Mouse (Mus musculus) heart, embryonic 11.5 days (tissue): Measurements from ENCODE around the gene Echs1. TPM values are rescaled to one million over a fixed set of nuclear protein-coding genes. Genes with fewer than 3 reads are reported as not detected.

Source experiments
- ATAC-seq: fragments of 200-750 bp; cut with Nextera tagmentation; replicated peaks from 2 replicates; pipeline ENCODE4 v1.8.0; 2017; ENCODE audit warnings: moderate library complexity; ENCODE audit not compliant: insufficient number of reproducible peaks, low FRiP score, low TSS enrichment
- H3K27ac ChIP-seq: fragments of 300-500 bp; sonication (generic); 2 replicates; pipeline ENCODE4 v1.5.1; 2014; ENCODE audit warnings: mild to moderate bottlenecking, low read depth, low read length
- H3K27me3 ChIP-seq: fragments of 300-500 bp; sonication (generic); 2 replicates; pipeline ENCODE4 v1.6.1; 2014; ENCODE audit warnings: mild to moderate bottlenecking, low read length, mixed read lengths; ENCODE audit not compliant: control insufficient read depth, insufficient read depth
- H3K36me3 ChIP-seq: fragments of 300-500 bp; sonication (generic); 2 replicates; pipeline ENCODE4 v1.6.1; 2014; ENCODE audit warnings: mild to moderate bottlenecking, low read length, moderate library complexity, mixed read lengths; ENCODE audit not compliant: control insufficient read depth, insufficient read depth
- H3K4me1 ChIP-seq: fragments of 300-500 bp; sonication (generic); 2 replicates; pipeline ENCODE4 v1.6.1; 2014; ENCODE audit warnings: low read length; ENCODE audit not compliant: control insufficient read depth, insufficient read depth
- H3K4me2 ChIP-seq: fragments of 300-500 bp; sonication (generic); 2 replicates; pipeline ENCODE4 v1.6.1; 2014; ENCODE audit warnings: mild to moderate bottlenecking, moderate library complexity
- H3K4me3 ChIP-seq: fragments of 300-500 bp; sonication (generic); 2 replicates; pipeline ENCODE4 v1.5.1; 2014; ENCODE audit warnings: low read depth, low read length
- H3K9ac ChIP-seq: fragments of 300-500 bp; sonication (generic); 2 replicates; pipeline ENCODE4 v1.6.1; 2014; ENCODE audit warnings: mild to moderate bottlenecking, low read depth, low read length, moderate library complexity
- H3K9me3 ChIP-seq: fragments of 300-500 bp; sonication (generic); replicated peaks from 2 replicates; pipeline ENCODE4 v1.6.1; 2016; ENCODE audit warnings: low read length; ENCODE audit not compliant: control insufficient read depth
- WGBS: fragments of 180-500 bp; shearing (Covaris S2); extraction: QIAGEN DNeasy Blood & Tissue Kit; methylation state at CpG from one replicate; pipeline ENCODE4 v1.1.7; 2014; ENCODE audit not compliant: insufficient replicate concordance; 5-methylcytosine and 5-hydroxymethylcytosine counted together
- polyA plus RNA-seq: library from polyadenylated mRNA; unstranded; fragments of >200 nt; fragmentation: Nextera tagmentation; extraction: Ambion mirVana; gene quantifications from 2 replicates; pipeline ENCODE4 v1.2.1, GENCODE M21; 2014

Echs1 gene
- polyA plus RNA-seq, 1 experiment from 2014 or later = 179 TPM

GRCm38 (mm10) chr7:140125278-140126021 lies 9.2 kb upstream of the Echs1 start:
- peak overlapping the region; percentile 61 for H3K4me3 ChIP-seq
- WGBS = 1% methylated on average over 40 of the region's 40 CpGs
- peak overlapping the region; percentile 77 for H3K4me2 ChIP-seq
- H3K27me3 ChIP-seq = no peaks in the 10 kb centered on the region
- no peak overlapping the region for H3K27ac ChIP-seq
- no peaks in the 10 kb centered on the region for H3K9me3 ChIP-seq
- H3K36me3 ChIP-seq = peaks cover 2% of the 10 kb centered on the region; the same call in 1 of the 2 replicates
- H3K9ac ChIP-seq = peak overlapping the region; percentile 82
- peaks cover 6% of the 10 kb centered on the region; the same call in 1 of the 2 replicates for H3K4me1 ChIP-seq
- peak; percentile 98 for ATAC-seq

GRCm38 (mm10) chr7:140124382-140124781 lies 8.1 kb upstream of the Echs1 start:
- Histone ChIP-seq H3K27me3 (no peaks in the 10 kb centered on the region), H3K4me2 (no peak overlapping the region), H3K4me3 (no peak overlapping the region), H3K9me3 (no peaks in the 10 kb centered on the region), H3K9ac (no peak overlapping the region), H3K4me1 (peaks cover 6% of the 10 kb centered on the region; the same call in 1 of the 2 replicates), H3K36me3 (no peaks in the 10 kb centered on the region), H3K27ac (no peak overlapping the region)
- WGBS = 83% methylated on average over 1 of the region's 1 CpGs
- ATAC-seq = no peak

GRCm38 (mm10) chr7:140122765-140123164 lies 6.5 kb upstream of the Echs1 start:
- WGBS = 25% methylated on average over 4 of the region's 4 CpGs
- H3K36me3 ChIP-seq = no peaks in the 10 kb centered on the region
- no peak for ATAC-seq

DNA sequence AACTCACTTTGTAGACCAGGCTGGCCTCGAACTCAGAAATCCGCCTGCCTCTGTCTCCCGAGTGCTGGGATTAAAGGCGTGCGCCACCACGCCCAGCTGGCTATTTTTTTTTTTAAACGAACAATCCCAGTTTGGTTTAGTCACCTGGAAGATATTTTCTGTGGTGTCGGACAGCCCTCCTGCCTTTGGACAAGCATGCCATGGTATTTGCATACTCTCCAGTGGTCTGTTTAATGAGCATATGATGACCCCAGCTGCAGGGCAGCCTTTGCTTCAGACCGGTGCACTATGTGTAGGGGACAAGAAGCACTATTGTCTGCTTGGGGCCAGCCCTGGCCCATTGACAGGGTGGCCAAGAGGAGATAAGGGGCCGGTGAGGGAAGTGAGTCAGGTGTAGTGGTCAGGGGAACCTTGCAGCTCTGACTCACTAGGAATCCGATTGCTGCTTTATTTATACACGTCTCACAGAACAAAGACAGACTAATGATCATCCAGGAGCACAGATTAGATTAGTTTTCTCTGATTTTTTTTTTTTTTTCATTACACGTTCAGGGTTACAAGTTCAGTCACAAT lies 5.1 kb upstream of the Echs1 start:
- no peak overlapping the region for H3K9ac ChIP-seq
- no peaks in the 10 kb centered on the region for H3K27me3 ChIP-seq
- H3K4me2 ChIP-seq = no peak overlapping the region
- H3K36me3 ChIP-seq = no peaks in the 10 kb centered on the region
- 68% methylated on average over 13 of the region's 13 CpGs for WGBS
- no peak overlapping the region for H3K4me3 ChIP-seq
- no peaks in the 10 kb centered on the region for H3K9me3 ChIP-seq
- H3K4me1 ChIP-seq = no peaks in the 10 kb centered on the region
- ATAC-seq = no peak
- H3K27ac ChIP-seq = no peak overlapping the region

More at GRCm38 (mm10) chr7:140122765-140123164, 6.5 kb upstream of the Echs1 start:
- Histone ChIP-seq H3K4me3 (no peak overlapping the region), H3K4me1 (peaks cover 6% of the 10 kb centered on the region; the same call in 1 of the 2 replicates), H3K9me3 (no peaks in the 10 kb centered on the region), H3K27ac (no peak overlapping the region), H3K27me3 (no peaks in the 10 kb centered on the region), H3K9ac (no peak overlapping the region), H3K4me2 (no peak overlapping the region)

GRCm38 (mm10) chr7:140120484-140120883 lies 4.2 kb upstream of the Echs1 start:
- no peak overlapping the region for H3K4me2 ChIP-seq
- no peaks in the 10 kb centered on the region for H3K9me3 ChIP-seq
- H3K27ac ChIP-seq = no peak overlapping the region
- no peak overlapping the region for H3K4me3 ChIP-seq
- H3K9ac ChIP-seq = no peak overlapping the region
- 87% methylated on average over 2 of the region's 2 CpGs for WGBS
- no peak for ATAC-seq
- H3K27me3 ChIP-seq = no peaks in the 10 kb centered on the region
- no peaks in the 10 kb centered on the region for H3K36me3 ChIP-seq
- peaks cover 1% of the 10 kb centered on the region; the same call in 1 of the 2 replicates for H3K4me1 ChIP-seq

GRCm38 (mm10) chr7:140115583-140116328 lies 520 bp downstream of the Echs1 start, which contains the start of gene Paox:
Gene Paox (plus strand): TSS chr7:140115799.
- Histone ChIP-seq H3K9ac (peak within 1 kb of the TSS; percentile 92), H3K4me2 (peak within 1 kb of the TSS; percentile 93), H3K36me3 (peaks cover 10% of the 10 kb centered on the region), H3K27ac (peak within 1 kb of the TSS; percentile 79), H3K27me3 (no peaks in the 10 kb centered on the region), H3K4me1 (peaks cover 3% of the 10 kb centered on the region; the same call in 1 of the 2 replicates), H3K4me3 (peak within 1 kb of the TSS; percentile 80), H3K9me3 (no peaks in the 10 kb centered on the region)
- WGBS = 2% methylated on average over 23 of the region's 23 CpGs
- ATAC-seq = peak; percentile 77

GRCm38 (mm10) chr7:140111943-140112342 lies 4.3 kb downstream of the Echs1 start:
- H3K4me1 ChIP-seq = peaks cover 3% of the 10 kb centered on the region; the same call in 1 of the 2 replicates
- 65% methylated on average over 3 of the region's 3 CpGs for WGBS
- H3K27me3 ChIP-seq = no peaks in the 10 kb centered on the region
- no peak overlapping the region for H3K4me3 ChIP-seq
- ATAC-seq = no peak
- no peaks in the 10 kb centered on the region for H3K9me3 ChIP-seq
- no peak overlapping the region for H3K27ac ChIP-seq
- no peak overlapping the region for H3K9ac ChIP-seq
- H3K36me3 ChIP-seq = peaks cover 20% of the 10 kb centered on the region
- no peak overlapping the region for H3K4me2 ChIP-seq

DNA sequence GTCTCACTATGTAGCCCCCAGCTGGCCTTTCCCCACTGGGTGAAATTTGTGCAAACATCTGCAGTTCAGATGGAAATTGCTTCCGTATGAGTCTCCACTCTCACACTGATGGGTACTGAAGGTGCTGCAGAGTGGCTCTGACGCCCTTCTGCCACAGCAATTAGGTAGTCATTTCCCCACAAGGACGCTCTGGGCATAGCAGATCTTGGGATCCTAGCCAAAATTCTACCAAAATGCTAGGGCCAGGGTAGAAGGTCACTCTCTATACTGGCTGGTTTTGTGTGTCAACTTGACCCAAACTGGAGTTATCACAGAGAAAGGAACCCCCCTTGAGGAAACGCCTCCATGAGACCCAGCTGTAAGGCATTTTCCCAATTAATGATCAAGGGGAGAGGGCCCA lies 12.3 kb downstream of the Echs1 start:
- WGBS = 77% methylated on average over 4 of the region's 4 CpGs
- Histone ChIP-seq H3K4me3 (no peak overlapping the region), H3K27me3 (no peaks in the 10 kb centered on the region), H3K9me3 (no peaks in the 10 kb centered on the region), H3K4me1 (peaks cover 5% of the 10 kb centered on the region), H3K36me3 (peaks cover 4% of the 10 kb centered on the region; the same call in 1 of the 2 replicates), H3K9ac (no peak overlapping the region), H3K4me2 (no peak overlapping the region), H3K27ac (no peak overlapping the region)
- no peak for ATAC-seq
